Mouse (Mus musculus) stomach, postnatal 0 days (tissue): ENCODE measurements around the gene Rhbdl2.

Source experiments
- CTCF ChIP-seq: IDR thresholded peaks from 2 replicates; pipeline ENCODE4 v1.5.1; 2016; ENCODE audit warnings: antibody characterized with exemption, low read depth, mild to moderate bottlenecking, moderate library complexity
- EP300 ChIP-seq: optimal IDR thresholded peaks from 2 replicates; pipeline ENCODE3; 2016; ENCODE audit warnings: antibody characterized with exemption

- TF ChIP-seq CTCF (no peak), EP300 (no peak)
These were observed 20.6 kb downstream of the Rhbdl2 start for GRCm38 (mm10) chr4:123808304-123808703.
